Mouse (Mus musculus): Measurements from ENCODE around the gene Efnb3.

- TF ChIP-seq POLR2A (IDR thresholded peaks at IDR 0.05; ENCODE audit: insufficient read length, low read depth), result no peak
- TF ChIP-seq USF1 (IDR thresholded peaks at IDR 0.05; ENCODE audit: low read depth), result no peak
- no peak for TF ChIP-seq E2F4 (IDR thresholded peaks at IDR 0.05; ENCODE audit: insufficient read depth)
- TF ChIP-seq TCF12 (IDR thresholded peaks at IDR 0.05; ENCODE audit: insufficient read depth, poor library complexity, severe bottlenecking), result no peak
- TF ChIP-seq MYOD1 (IDR thresholded peaks at IDR 0.05; ENCODE audit: control insufficient read depth in 1 of 3, insufficient read length in 2 of 3, low read depth in 2 of 3), result peak in 2 of 3 experiments; percentile 24 to 56
- TF ChIP-seq CEBPB (IDR thresholded peaks at IDR 0.05; ENCODE audit: insufficient read depth, poor library complexity, severe bottlenecking), result no peak
- no peak for TF ChIP-seq POLR2AphosphoS2 (IDR thresholded peaks at IDR 0.05; ENCODE audit: insufficient read length, low read depth)
- TF ChIP-seq SRF (IDR thresholded peaks at IDR 0.05; ENCODE audit: control insufficient read depth, insufficient read length, low read depth), result no peak
Observed at GRCm38 (mm10) chr11:69547071-69547470, 12.9 kb downstream of the Efnb3 start.

Measured in myocyte (in vitro differentiated cells).